Mouse (Mus musculus) cerebellum, adult 9-10 months (tissue): ENCODE data around the gene Cwf19l1.

Experiments used
- DNase-seq: peaks from one replicate; pipeline ENCODE4 v3.0.0; 2022

Gene Cwf19l1

GRCm38 (mm10) chr19:44110356-44110755 lies 25.3 kb downstream of the Cwf19l1 start:
- DNase-seq: no peak

- peak; percentile 26 for DNase-seq
Observed at GRCm38 (mm10) chr19:44108996-44109395, 26.7 kb downstream of the Cwf19l1 start.

DNA sequence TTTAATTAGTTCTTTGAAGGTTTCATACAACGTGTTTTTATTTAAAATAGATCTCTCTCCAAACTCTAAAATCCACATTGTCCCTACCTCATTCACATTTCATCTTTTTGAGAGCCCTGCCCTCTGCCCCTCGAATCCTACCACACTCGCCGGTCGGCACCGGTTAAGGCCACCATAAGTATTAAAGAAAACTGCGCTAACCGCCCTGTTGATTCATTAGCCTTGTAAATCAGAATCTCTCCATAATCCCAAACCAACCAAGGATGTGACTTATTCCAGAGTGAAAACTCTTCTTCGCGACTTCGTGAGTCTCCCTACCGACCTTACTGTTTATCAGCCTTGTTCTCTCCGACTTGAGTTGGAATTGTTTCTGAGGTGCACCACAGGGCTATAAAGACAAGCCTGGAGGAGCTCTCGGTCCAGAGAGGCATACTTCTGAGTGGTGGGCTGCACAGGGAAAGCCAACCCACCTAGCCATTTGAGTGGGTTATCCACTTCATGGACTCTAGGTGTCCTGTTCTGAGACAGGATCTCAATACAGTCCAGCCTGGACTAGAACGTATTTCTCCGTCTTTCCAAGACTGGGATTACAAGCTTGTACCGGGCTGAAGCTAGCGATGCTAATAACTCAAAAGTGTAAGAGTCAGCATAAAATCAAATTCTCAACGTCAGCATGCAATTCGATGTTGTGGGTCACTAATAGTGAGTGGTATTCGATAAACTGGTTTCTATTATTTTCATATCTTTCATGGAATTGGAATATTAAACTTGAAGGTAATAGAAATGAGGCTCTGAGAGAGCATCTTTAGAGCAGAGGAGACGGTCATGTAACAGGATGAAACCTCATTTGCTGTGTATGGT lies 27.8 kb downstream of the Cwf19l1 start:
- DNase-seq: no peak

- peak; percentile 93 for DNase-seq
Observed at GRCm38 (mm10) chr19:44106831-44107660, 28.6 kb downstream of the Cwf19l1 start, which contains the start of gene Chuk. TSS of gene Chuk (minus strand) at chr19:44107480.

- no peak for DNase-seq
Observed at GRCm38 (mm10) chr19:44104393-44104792, 31.3 kb downstream of the Cwf19l1 start.

- no peak for DNase-seq
Observed at GRCm38 (mm10) chr19:44103001-44103400, 32.7 kb downstream of the Cwf19l1 start.

DNA sequence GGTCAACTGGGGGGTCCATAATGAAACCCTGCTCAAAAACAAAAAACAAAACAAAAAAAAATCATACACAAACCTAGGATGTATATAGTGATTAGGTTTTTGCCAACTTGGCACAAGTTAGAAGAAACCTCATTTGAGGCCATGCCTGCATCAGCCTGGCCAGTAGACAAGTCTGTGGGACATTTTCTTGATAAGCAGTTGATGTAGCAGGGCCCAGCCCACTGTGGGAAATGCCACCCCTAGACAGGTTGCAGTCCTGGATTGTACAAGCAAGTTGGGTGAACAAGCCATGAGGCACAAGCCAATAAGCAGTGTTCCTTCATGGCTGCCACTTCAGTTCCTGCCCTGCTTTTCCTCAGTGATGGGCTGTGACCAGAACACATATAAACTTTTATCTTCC lies 34.8 kb downstream of the Cwf19l1 start:
- DNase-seq: no peak

DNA sequence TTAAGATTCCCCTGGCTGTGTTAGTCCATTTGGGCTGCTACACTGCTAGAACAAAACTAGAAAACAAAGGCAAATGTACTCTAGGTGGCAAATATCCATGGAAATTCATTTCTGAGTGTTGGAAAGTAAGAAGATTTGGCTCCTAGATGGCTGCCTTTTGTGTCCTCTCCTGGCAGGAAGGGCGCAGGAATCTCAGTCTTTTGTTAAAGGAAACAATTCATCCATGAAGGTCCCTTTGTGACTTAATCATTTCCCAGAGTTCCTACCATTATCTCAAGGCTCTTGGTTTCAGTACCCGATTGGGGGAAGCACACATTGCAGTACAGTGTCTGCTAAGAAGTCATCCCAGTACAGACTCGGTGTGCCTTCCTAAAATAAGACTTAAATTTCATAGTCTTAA lies 49.4 kb downstream of the Cwf19l1 start:
- DNase-seq: no peak

DNA sequence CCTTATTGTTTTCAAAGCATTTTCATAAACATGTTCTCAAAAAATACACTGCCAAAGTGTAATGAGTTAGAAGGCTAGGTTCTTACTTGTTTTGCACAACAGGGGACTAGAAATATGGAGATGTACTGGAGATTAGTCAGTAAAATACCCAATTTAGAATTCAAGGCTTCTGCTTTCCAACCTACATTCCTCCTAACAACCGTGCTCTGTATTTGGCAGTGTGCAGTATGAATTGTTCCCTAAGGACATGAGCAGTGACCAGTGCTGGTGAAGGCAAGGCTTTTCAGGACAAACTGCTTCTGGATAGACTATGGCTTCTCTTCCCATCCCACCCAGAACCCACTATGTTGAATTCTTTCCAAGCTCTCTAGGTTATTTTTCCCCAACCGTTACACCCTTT lies 54.8 kb downstream of the Cwf19l1 start:
- DNase-seq: no peak

- no peak for DNase-seq
Observed at GRCm38 (mm10) chr19:44080023-44080422, 55.7 kb downstream of the Cwf19l1 start.

DNA sequence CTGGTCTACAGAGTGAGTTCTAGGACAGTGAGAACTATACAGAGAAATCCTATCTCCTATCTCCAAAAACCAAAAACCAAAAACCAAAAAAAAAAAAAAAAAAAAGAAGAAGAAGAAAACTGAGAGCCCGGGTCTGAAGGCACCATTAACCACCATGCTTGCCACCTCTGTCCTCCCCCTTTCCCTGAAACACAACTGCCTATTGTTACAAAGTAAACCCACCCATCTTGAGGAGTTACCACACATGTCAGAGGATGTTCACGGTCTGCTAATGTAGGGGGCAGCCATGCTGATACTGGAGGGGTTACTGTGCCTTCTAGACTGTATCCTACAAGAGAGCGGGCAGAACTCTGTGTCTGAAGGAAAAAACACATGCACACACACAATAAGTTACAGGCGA lies 58.7 kb downstream of the Cwf19l1 start:
- no peak for DNase-seq

- DNase-seq: no peak
Observed at GRCm38 (mm10) chr19:44076457-44076856, 59.2 kb downstream of the Cwf19l1 start.

DNA sequence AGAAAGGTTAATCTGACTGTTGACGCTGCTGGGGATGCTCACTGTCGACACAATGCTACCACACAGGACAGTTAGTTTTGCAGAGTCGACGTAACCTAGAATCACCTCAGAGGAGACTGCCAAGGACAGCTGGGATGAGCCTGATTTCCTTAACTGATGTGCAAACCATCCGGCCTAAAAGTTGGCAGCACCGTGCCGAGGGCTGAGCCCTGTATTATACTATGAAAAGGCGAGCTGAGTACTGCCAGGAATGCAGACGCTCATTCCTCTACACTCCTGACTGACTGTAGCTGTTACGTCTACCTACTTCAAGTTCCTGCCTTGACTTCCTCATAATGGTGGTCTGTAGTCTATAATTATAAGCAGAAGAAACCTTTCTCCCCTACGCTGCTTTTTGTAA lies 60.7 kb downstream of the Cwf19l1 start:
- DNase-seq: no peak

GRCm38 (mm10) chr19:44071166-44071565 lies 64.5 kb downstream of the Cwf19l1 start:
- DNase-seq: peak; percentile 24

DNA sequence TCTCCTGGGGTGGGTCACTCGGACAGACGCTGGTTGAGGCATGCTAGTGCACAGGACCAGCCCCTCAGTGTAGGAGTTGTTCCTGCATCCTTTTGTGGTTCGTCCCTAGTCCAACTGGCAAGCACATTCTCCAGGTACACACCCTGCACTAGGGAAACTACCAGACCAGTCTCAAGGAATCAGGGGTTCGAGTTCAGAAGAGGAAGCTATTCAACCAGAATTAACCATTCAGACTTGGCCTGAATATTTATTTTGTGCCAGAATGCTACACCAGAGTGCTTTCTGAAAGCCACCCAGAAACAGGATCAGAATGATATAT lies 65.8 kb downstream of the Cwf19l1 start:
- no peak for DNase-seq

DNA sequence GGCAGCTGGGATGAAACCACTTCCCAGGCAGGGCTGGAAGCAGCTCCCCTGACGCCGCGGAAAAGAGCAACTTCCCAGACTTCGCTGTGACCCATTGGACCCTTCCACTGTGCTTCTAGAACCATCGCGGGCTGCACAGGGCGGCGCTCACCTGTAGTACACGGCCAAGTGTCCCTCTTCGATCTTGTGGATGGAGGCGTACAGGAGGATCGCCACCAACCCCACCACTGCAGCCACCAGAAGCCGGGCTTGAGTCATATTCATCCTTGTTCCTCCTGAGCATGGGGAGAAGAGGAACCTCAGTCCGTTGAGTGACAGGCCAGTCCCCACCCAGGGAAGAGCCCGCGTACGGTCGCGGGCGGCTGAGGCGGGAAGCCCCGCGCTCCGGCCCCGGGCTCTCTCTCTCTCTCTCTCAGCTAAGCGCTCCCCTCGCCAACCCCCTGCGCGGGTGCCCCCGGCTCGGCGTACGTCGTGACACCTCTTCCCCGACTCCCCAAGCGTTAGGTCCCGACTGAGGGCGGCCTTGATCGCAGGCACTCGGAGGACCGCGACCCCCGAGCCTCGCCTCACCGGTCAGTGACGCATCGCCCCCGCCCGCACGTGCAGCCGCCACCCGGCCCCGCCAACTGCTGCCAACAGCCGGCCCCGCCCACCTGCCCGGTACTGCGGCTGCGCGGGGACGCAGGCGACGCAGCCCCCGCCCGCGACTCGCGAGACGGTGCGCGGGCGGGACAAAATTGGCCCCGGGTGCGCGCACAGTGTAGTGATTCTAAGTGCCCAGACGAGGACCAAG lies 66.4 kb downstream of the Cwf19l1 start, which contains the start of gene Erlin1:
TSS of gene Erlin1 (minus strand) at position 665 of the 793 bp plus-strand sequence.
- peak; percentile 87 for DNase-seq

GRCm38 (mm10) chr19:44068232-44068631 lies 67.4 kb downstream of the Cwf19l1 start:
- DNase-seq: no peak

GRCm38 (mm10) chr19:44067323-44068049 lies 68.2 kb downstream of the Cwf19l1 start:
- DNase-seq: no peak

GRCm38 (mm10) chr19:44064734-44065133 lies 70.9 kb downstream of the Cwf19l1 start:
- DNase-seq: no peak

- no peak for DNase-seq
Observed at GRCm38 (mm10) chr19:44063773-44064172, 71.9 kb downstream of the Cwf19l1 start.

- no peak for DNase-seq
Observed at GRCm38 (mm10) chr19:44060226-44060625, 75.5 kb downstream of the Cwf19l1 start.
